Mouse (Mus musculus) erythroblast, embryonic 14.5 days (primary cell): ENCODE measurements around the gene Bicdl1.

Experiments
- GATA1 ChIP-seq: IDR thresholded peaks from 2 replicates; pipeline ENCODE4 v1.6.1; 2012; ENCODE audit warnings: low read length, inconsistent platforms, mixed read lengths
- TAL1 ChIP-seq: IDR thresholded peaks from 3 replicates; pipeline ENCODE4 v1.6.1; 2012; ENCODE audit warnings: low read length, inconsistent platforms, mixed read lengths

DNA sequence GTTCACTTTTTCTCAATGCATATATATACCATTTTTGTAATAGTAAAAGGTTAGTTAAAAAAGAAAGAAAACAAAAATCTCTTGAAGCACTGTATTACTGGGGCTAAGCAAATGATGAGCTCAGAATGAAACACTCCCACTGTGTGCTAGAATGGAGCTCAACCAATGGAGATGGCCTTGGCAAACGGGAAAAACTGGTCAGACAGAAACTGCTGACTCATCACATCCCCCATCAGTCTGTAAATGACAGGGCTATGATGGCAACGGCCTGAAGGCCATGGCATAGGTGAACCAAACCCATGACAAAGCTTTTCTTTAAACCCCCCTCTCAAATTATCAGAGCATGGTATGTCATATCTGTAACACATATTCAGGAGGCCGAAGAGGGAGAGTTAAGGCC lies 29.4 kb downstream of the Bicdl1 start:
- no peak for TF ChIP-seq TAL1
- TF ChIP-seq GATA1, result no peak
